Mouse (Mus musculus): Measurements from ENCODE around the gene Has3. TPM values are rescaled to one million over a fixed set of nuclear protein-coding genes. Genes with fewer than 3 reads are reported as not detected.

Has3 gene
- polyA plus RNA-seq (2012; rRNA removed; ENCODE audit: low replicate concordance) = 0.14 and 0.36 TPM in 2 replicates

DNA sequence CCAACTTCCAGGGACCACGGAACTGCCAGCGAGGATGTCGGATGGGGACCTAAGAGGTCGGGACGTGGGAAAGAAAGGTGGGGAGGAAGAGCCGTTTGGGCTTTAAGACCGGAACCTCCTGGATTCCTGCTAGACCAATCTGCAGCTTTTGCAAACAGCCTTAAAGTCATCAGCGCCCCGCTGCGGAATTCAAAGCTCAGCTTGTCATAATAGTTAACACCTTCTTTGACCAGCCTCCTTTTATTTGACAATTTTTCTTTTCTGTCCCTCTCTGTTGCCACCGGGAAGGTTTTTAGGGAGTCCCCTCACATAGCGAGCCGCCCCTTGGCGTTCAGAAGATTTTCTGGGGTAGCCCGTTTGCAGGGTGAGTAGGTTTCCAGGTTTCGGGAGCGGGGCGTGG lies at the start of gene Has3:
Gene Has3 (plus strand): TSS at position 192 of the 400 bp plus-strand sequence.

DNA sequence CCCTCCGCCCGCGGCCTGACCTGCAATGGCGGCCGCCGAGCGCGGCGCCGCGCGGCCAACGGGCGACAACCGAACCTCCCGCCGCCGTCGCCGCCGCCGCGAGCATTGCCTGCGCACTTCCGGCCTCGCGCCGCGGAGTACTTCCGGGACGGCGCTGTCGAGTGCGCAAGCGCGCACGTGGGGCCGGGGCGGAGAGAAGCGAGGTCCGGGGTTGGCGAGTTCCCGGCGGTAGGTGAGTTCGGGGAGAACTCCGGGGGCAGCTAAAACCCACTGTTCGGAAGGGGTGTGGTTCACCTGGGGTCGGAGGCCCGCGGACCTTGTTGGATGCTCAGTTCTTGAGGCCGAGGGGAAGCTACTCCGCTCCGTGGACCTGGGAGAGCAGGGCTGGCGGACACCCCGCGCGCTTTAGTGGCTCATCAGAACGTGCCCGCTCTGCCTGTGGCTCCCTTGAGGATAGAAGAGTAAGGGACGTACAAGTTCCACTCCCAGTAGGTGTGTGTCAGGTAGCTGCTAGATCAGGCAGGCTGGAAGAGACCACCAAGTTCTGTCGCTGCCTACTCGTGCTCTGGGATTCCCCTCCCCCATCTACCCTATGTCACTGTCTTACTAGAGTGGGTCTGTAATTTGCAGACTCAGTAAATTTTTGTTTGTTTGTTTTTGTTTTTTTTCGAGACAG lies 23.6 kb downstream of the Has3 start, which contains the start of gene Utp4:
Gene Utp4 (plus strand): TSS at position 156 of the 676 bp plus-strand sequence.

Other genes starting within 250 kb of the Has3 start
- 1.4 and 2.3 TPM in 2 replicates for gene Tango6, start 187.2 kb upstream of the Has3 start, polyA plus RNA-seq (2012; rRNA removed; ENCODE audit: low replicate concordance)
- gene Utp4, start 23.4 kb downstream of the Has3 start, polyA plus RNA-seq (2012; rRNA removed; ENCODE audit: low replicate concordance) = 4.8 and 10.0 TPM in 2 replicates
- gene Sntb2, start 65.5 kb downstream of the Has3 start, polyA plus RNA-seq (2012; rRNA removed; ENCODE audit: low replicate concordance) = 1.2 and 1.8 TPM in 2 replicates
- gene Vps4a, start 161.0 kb downstream of the Has3 start, polyA plus RNA-seq (2012; rRNA removed; ENCODE audit: low replicate concordance) = 8.2 and 12.9 TPM in 2 replicates
- 29.4 and 59.3 TPM in 2 replicates for gene Pdf, start 178.4 kb downstream of the Has3 start, polyA plus RNA-seq (2012; rRNA removed; ENCODE audit: low replicate concordance)
- gene Cog8, start 186.4 kb downstream of the Has3 start, polyA plus RNA-seq (2012; rRNA removed; ENCODE audit: low replicate concordance) = 17.0 and 17.6 TPM in 2 replicates
- 7.5 and 11.2 TPM in 2 replicates for gene Nip7, start 186.6 kb downstream of the Has3 start, polyA plus RNA-seq (2012; rRNA removed; ENCODE audit: low replicate concordance)
- gene Tmed6, start 195.4 kb downstream of the Has3 start, polyA plus RNA-seq (2012; rRNA removed; ENCODE audit: low replicate concordance) = 7.0 and 9.9 TPM in 2 replicates
- 2.9 and 3.7 TPM in 2 replicates for gene Terf2, start 226.3 kb downstream of the Has3 start, polyA plus RNA-seq (2012; rRNA removed; ENCODE audit: low replicate concordance)

All from duodenum, adult 2 months (tissue).